Mouse (Mus musculus): ENCODE measurements at regions not wholly inside any gene's neighbourhood (a gene's known extent, or its start where the extent isn't known, plus 50 kb on each side); places are given as distances from the start of the nearest gene placed in this dataset.

- TF ChIP-seq CTCF (IDR thresholded peaks at IDR 0.05; ENCODE audit: low read depth) (no peak), EP300 (IDR thresholded peaks at IDR 0.05; ENCODE audit: low read depth) (no peak)
Measured at GRCm38 (mm10) chr3:58322322-58322721, 92.2 kb upstream of the Tsc22d2 start.

Data from heart, postnatal 0 days (tissue).